Mouse (Mus musculus) cerebellum, postnatal 36 days (tissue): ENCODE results near the gene Slc3a1.

Source experiments
- DNase-seq, 2 experiments: peaks; one replicate each; pipeline ENCODE4 v3.0.0; 2021 to 2022; ENCODE audit warnings: mixed read lengths in 2 of 2

Gene Slc3a1

GRCm38 (mm10) chr17:85028093-85028739 is at the start of gene Slc3a1:
Gene Slc3a1, plus strand, starts transcription at chr17:85028376.
- DNase-seq, result no peak

GRCm38 (mm10) chr17:84981721-84982120 is 46.5 kb upstream of the Slc3a1 start:
- no peak for DNase-seq

DNA sequence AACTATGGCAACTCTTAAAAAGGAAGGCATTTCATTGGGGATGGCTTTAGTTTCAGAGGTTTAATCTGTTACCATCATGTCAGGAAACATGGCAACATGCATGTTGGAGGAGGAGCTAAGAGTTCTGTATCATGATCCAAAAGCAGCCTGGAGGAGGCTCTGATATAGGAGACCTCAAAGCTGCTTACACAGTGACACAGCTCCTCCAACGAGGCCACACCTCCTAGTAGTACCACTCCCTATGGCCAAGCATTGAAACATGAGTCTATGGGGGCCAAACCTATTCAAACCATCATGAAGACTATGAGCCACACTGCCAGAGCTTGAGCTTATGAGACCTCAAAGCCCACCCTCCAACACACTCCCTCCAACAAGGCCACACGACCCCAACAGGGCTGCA is 45.4 kb upstream of the Slc3a1 start:
- DNase-seq, result no peak

DNA sequence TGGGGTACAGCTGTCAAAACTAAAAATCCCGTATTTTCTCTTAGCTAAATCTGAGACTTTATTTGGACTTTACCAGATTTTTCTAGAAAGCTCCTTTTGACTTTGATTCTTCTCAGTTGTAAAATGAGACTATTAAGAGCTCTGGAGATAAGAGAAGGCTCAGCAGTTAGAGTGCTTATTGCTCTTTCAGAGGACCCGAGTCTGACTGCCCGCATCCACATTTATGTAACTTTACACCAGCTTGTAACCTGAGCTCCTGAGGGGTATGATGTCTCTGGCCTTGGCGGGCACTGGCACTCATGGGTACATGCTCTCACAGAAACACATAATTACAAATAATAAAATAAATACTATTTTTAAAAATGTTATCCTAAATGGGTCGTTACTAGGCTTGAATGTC is 41.8 kb upstream of the Slc3a1 start:
- no peak for DNase-seq

DNA sequence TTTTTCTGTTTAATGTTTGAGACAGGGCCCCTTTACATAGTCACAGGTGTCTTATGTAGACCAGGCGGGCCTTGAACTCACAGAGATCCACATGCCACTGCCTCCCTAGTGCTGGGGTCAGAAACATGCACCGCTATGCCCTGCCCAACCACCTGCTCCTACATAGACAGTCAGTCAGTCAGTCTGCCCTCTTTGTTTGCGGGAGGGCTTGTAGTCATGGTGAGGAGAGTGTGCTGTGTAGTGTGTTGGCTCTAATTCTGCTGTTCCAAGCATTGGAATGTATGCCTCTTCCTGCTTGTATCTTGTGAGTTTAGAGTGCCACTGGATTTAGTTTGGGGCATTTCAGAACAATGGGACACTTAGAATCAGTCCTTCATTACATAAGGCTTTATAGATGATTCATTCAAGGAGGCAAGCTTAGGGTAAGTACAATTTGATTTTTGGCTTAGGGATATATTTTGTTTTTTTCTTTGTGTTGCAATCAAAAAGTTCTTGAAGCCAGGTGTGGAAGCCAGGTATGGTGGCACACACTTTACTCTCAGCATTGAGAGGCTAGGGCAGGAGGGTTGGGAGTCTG is 40.3 kb upstream of the Slc3a1 start:
- DNase-seq, result no peak

DNA sequence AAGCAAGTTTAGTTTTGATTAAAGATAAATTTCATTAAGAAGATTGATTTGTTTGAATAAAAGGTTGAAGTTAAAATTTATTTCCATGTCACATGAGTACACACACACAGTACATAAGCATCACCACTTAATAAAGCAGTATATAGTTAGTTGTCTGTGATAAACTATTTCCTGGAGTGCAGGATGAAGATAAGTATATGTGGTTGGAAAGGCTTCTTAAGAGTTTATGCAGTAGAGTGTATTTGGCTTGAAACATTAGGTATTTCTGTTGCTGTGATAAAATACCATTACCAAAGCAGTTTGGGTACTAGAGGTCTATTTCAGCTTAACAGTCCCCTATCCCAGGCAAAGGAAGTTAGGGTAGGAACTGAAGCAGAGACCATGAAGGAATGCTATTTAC is 39.7 kb upstream of the Slc3a1 start:
- no peak for DNase-seq

DNA sequence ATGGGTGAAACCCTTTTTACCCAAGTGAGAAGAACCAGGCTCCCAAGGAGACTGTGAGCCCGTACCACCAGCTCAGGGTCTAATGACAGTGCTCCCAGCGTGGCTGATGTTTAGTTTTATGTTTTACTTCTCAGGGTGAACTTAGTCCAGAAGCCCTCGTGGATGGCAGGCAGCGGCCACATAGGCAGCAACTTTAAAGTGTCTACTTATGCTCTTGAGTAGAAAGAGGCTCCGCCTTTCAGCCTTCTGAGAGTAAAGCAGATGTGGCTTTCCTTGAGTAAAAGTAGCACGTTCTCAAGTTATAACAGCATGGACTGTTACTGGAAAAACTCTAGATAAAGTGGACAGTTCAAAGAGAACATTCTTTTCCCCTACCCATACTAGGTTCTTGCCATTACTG is 32.3 kb upstream of the Slc3a1 start:
- no peak for DNase-seq

GRCm38 (mm10) chr17:84997639-84998038 is 30.5 kb upstream of the Slc3a1 start:
- DNase-seq, result no peak

DNA sequence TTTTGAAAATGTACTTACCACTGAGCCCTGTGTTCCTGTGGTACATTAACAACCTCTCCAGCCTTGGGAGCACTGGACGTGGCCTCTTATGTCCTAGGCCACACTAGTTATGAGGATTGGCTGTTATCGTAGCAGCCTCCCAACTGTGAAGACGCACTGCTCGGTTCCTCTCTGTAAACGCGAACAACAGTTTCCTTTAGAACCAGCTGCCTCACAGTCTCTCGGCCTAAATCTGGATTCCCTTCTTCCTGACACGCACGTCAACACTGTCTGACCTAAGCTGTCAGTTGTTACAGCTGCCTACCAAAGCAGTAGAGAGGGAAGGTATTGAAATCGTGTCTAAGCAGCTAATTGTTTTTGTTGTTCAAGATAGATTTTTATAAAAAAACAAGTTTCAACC is 28.5 kb upstream of the Slc3a1 start:
- no peak for DNase-seq

DNA sequence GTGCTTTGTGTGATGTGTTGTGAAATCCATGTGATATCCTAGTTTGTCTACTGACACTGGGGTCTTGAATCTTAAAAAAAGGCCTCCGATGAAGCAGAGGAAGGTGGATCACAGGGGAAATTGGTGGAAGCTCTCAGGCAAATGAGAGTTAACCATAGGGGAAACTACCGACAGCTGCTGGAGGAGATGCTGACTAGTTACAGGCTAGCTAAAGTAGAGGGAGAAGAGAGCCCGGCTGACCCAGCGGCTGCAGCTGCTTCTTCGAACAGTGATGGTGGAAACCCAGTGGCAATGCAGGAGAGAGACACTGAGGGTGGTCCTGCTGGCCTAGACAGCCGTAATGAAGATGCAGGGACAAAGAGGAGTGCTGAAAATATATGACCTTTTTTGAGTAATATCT is 14.7 kb upstream of the Slc3a1 start:
- DNase-seq, result no peak

DNA sequence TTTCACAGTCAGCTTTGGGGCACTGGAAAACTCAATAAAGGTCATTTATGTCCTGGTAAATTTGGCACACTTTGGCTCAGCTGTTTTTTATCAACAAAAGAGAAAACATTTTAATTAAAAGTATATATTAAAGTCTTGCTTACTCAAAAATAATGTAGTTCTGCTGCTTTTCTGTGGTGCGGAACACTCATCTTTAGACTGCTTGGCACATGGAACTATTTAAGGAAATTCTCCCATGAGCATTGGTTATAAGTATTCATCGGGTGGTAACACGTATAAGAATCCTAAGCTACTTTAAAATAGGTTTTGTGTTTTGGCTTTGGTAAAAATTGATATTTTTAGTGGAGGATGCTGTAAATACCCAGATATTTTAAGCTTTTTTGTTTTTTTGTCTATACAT is 13.5 kb upstream of the Slc3a1 start:
- DNase-seq, result no peak

- no peak for DNase-seq
These were observed 9.8 kb upstream of the Slc3a1 start for GRCm38 (mm10) chr17:85018344-85018743.

GRCm38 (mm10) chr17:85018794-85019193 is 9.4 kb upstream of the Slc3a1 start:
- DNase-seq, result no peak

DNA sequence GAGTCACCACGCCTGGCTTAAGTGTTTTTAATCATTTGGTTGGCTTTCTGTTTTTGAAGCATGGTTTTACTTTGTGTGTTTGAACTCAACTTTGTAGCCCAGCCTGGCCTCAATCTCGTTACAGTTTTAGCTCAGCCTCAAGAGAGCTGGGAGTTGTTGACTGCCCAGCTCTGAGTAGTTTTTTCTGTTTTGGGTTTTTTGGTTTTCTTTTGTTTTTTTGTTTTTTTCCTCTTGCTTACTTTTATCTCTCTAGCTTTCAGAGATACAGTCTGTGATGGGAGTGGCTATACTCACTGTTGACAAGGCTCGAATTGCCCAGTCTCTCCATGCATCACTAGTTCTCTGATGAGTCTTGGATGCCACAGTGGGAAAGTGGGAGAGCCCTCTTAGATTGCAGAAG is 7.8 kb upstream of the Slc3a1 start:
- no peak for DNase-seq

DNA sequence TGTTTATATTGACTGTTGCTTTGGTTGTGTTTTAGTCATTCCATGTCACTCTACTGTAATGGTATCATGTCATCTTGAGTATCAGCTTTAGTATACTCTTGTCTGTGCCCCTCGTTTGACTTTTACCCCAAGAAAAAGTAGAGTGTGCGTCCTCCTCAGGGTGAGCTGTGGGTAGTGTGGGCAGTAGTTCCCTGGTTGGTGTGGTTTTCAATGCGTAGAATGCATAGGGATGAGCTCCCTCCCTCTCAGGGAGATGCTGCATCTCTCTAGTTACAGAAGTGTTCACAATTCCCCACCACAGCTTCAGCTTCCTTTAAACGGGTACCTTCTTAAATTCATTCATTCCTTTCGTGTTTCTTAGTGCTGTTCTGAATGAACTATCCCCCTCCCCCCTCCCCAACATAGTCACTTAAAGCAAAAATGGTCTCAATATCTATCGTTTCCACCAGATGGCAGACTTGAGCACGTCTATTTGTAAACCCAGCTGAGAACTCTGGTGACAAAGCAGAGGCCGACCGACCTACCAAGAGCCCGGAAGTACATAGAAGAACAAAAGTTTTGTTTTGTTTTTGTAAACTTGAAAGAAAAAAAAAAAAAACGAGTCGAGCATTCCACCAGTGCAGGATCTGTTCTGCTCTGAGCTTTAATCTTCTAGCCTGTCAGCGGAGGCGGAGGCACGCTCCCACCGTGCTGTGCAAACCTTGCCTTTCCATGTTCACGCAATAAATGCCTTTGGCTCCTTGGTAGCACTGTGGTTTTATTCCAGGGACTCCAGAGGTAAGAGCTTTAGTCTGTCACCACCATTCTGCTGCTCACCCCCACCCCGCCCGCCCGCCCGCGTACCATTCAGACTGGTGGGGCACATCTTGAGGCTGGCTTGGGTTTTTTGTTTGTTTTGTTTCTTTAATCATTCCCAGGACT is 4.7 kb upstream of the Slc3a1 start:
- DNase-seq, result peak; percentile 23 to 56

DNA sequence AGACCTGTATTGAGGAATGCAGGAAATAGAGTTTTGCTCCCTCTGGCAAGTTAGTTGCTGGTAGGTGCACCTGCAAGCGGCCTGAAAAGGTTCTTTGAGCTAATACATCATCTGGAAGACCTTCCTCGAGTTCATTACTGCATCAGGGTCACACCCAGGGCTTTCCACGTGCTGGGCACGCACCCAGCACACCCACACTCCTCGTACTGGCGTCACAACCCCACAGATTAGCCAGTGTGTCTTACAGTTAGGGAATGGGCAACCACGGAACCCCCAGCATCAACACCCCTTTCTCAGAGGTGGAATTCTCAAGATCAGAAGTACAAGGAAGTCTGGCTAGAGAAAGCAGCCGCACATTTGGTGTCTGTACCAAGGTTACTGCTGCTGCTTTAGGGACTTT is 3.9 kb upstream of the Slc3a1 start:
- DNase-seq, result no peak

DNA sequence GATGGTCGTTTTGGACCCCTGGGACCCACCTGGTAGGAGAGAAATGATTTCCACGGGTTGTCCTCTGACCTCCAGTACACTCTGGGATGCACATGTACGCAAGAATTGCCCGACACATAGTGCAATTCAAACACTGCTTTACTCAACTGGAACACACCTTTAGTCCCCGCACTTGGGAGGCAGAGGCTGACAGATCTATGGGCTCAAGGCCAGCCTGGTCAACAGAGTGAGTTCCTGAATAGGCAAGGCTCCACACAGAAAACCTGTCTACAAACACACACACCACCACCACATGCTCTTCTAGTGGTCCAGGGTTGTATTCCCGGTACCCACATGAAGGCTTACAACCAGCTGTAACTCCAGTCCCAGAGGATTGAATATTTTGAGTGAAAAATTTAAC is 3.0 kb upstream of the Slc3a1 start:
- no peak for DNase-seq

GRCm38 (mm10) chr17:85026436-85026835 is 1.7 kb upstream of the Slc3a1 start:
- DNase-seq, result no peak

GRCm38 (mm10) chr17:85027247-85027646 is 929 bp upstream of the Slc3a1 start:
- no peak for DNase-seq

GRCm38 (mm10) chr17:85028797-85029196 is 621 bp downstream of the Slc3a1 start:
- DNase-seq, result no peak

GRCm38 (mm10) chr17:85030651-85031050 is 2.5 kb downstream of the Slc3a1 start:
- no peak for DNase-seq

- no peak for DNase-seq
These were observed 4.9 kb downstream of the Slc3a1 start for GRCm38 (mm10) chr17:85033087-85033486.

GRCm38 (mm10) chr17:85034068-85034467 is 5.9 kb downstream of the Slc3a1 start:
- DNase-seq, result peak; percentile 40 to 52

- no peak for DNase-seq
These were observed 9.7 kb downstream of the Slc3a1 start for GRCm38 (mm10) chr17:85037855-85038254.
